Mouse (Mus musculus) embryonic stem cell, embryonic (primary cell): ENCODE measurements around the gene Atp2a2.

ENCODE experiments used
- CTCF ChIA-PET, 4 experiments: fragments of 300-600 bp in 2 of 4; fragments of 350-600 bp in 2 of 4; sonication (Branson Sonifier 250); formaldehyde crosslinking; loops; one replicate each; lab custom pipeline; 2022; ENCODE audit warnings: inconsistent platforms in 2 of 4; lab: Charles Lee
- POLR2A ChIA-PET, 4 experiments: fragments of 300-600 bp in 2 of 4; fragments of 350-600 bp in 2 of 4; sonication (Branson Sonifier 250); formaldehyde crosslinking; loops; one replicate each; lab custom pipeline; 2022; ENCODE audit warnings: antibody characterized with exemption in 4 of 4, inconsistent platforms in 1 of 4; lab: Charles Lee

Gene Atp2a2

DNA sequence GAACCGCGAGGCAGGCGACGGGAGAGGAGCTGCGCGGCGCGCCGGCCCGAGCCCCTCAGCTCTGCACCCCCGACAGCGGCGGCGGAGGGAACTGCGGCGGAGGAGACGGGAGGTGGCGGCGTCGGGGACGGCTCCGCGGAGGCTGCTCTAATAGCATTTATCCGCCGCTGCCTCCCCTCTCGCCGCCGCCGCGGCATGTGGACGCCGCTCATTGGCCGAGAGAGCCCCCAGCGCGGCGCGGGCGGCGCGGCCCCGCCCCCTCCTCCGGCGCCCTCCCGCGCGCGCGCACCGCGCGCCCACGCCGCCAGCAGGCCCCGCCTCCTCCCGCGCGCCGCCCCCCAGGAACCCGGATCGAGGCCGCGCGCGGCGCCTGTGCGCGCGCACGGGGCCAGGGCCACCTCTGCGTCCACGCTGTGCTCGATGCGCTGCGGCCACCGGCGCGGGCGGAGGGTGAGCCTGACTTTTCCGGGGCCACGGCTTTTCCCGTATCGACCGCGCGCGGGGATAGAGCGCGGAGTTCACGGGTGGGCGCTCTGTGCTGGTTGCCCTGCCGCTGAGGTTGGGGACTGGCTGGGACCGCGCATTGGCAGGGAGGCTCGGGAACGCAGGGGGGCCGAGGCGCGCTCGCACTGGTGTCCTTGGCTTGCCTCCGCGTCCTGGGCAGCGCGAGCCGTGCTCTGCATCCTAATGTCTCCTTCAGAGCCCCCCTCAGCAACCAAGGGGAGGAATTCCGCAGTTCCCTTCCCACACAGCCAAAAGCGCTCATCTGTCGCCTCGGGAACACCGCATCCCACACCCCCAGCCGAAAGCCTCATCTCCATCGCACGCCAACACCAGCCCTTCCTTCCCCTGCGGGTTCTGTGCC lies at the start of gene Atp2a2:
Gene Atp2a2, minus strand, starts transcription at position 149 of the 865 bp plus-strand sequence.
- ChIA-PET POLR2A (interaction anchor here (0.6 to 26.5 kb wide), 42 partner anchors 8 to 370 kb away, joined by 3 to 757 read pairs (median 4); partner anchors contain the start of genes Rad9b (in 2 of the 4), Vps29 (in 2 of the 4) and P2rx4 (in 1 of the 4)), CTCF (interaction anchor here in 3 of 4 experiments (0.6 to 0.9 kb wide), 4 partner anchors 13 to 559 kb away, joined by 3 to 11 read pairs (median 6); no protein-coding TSS in a partner anchor)

DNA sequence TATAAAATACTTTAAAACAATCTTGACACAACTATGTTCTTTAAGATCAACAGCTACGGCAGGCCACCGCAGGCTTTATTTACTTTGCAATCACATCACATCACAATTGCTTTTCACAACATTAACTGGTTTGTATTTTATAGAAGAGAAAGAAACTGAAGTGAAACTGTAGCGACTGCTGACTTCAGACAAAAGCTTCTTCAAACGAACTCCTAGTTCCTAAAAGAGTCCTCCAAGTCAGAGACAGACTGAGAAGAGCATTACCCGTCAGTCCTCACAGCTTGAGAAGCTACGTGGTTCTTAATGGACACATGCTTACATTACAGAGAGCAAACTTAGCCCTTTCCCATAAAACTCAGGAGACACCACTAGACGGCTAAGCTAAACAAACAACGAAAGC lies 48.4 kb upstream of the Atp2a2 start:
- POLR2A ChIA-PET, result interaction anchor here in 1 of 4 experiments (0.6 to 1.2 kb wide), 3 partner anchors 9 to 46 kb away, joined by 3 to 6 read pairs (median 4); no protein-coding TSS in a partner anchor

DNA sequence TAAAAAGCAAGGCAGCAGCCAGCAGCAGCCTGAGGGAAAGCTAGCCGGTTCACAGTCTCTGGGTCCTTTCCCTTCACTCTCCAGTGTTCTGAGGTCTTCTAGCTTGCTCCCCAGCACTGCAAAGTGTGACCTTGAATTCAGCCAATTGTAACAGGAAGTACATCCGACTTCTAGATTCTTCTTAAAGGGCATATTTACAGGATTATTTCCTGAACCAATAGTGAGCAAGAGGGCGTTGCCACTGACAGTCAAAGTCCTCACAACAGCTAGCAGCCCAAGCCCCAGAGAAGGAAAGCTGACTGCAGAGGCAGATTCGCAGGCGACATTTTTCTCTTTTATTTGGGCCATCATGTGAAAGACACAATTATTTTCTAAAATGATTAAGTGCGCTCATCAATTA lies 46.6 kb upstream of the Atp2a2 start:
- ChIA-PET POLR2A (interaction anchor here in 3 of 4 experiments (0.9 to 1.3 kb wide), 9 partner anchors 9 to 133 kb away, joined by 3 to 4 read pairs (median 3); no protein-coding TSS in a partner anchor), CTCF (interaction anchor here in 3 of 4 experiments (0.6 to 1.9 kb wide), 6 partner anchors 8 to 322 kb away, joined by 3 to 7 read pairs (median 4); no protein-coding TSS in a partner anchor)

More for the DNA sequence above, 48.4 kb upstream of the Atp2a2 start:
- CTCF ChIA-PET, result interaction anchor here in 3 of 4 experiments (0.6 to 1.5 kb wide), 4 partner anchors 25 to 384 kb away, joined by 3 to 7 read pairs (median 4); no protein-coding TSS in a partner anchor

DNA sequence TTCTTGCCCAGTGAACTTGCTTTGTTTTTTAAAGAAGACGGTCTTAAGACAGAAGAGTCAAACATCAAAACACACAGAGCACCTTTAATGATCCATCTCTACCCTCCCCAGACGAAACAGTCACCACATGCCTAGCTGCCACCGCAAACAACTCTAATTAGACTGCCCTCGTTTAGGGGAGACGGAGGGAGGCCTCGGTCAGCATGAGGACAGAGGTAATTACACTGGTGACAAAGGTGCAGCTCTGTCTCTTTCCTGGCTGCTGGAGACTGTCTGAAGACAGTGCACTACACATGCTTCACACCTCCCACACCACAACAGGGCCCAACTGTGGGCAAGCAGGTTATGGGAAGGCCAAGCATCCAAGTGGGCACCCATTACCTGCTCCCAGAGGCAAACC lies 45.8 kb upstream of the Atp2a2 start:
- ChIA-PET CTCF (interaction anchor here in 3 of 4 experiments (0.5 to 1.9 kb wide), 16 partner anchors 9 to 1171 kb away, joined by 3 to 7 read pairs (median 3); partner anchors contain the start of gene Orai1 (in 1 of the 3)), POLR2A (interaction anchor here in 3 of 4 experiments (0.7 to 1.5 kb wide), 12 partner anchors 10 to 404 kb away, joined by 3 to 5 read pairs (median 3); no protein-coding TSS in a partner anchor)

DNA sequence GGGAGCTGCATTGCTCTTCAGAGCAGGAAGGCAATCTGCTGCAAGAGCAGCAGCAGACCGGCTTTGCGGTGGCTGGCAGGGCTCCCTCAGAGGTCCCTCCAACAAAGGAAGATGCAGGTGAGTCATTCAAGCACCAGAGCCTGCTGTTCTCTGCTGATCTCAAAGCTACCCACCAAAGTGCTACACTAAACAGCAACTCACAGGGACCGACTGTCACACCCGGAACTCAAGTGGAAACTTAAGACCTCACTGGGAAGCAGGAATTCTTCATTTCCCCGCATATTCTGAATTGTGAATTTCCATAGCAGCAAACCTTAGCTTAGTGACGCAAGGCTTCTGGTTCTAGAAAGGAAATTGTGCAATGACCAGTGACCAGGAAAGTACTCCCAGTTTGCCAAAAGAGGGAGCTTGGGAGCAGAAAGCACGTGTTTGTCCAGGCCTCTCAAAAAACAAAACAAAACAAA lies 45.3 kb upstream of the Atp2a2 start:
- ChIA-PET CTCF (interaction anchor here in 3 of 4 experiments (0.5 to 1.9 kb wide), 17 partner anchors 9 to 1171 kb away, joined by 3 to 7 read pairs (median 3); partner anchors contain the start of gene Orai1 (in 1 of the 3)), POLR2A (interaction anchor here in 3 of 4 experiments (0.7 to 1.5 kb wide), 11 partner anchors 10 to 405 kb away, joined by 3 to 5 read pairs (median 3); no protein-coding TSS in a partner anchor)

DNA sequence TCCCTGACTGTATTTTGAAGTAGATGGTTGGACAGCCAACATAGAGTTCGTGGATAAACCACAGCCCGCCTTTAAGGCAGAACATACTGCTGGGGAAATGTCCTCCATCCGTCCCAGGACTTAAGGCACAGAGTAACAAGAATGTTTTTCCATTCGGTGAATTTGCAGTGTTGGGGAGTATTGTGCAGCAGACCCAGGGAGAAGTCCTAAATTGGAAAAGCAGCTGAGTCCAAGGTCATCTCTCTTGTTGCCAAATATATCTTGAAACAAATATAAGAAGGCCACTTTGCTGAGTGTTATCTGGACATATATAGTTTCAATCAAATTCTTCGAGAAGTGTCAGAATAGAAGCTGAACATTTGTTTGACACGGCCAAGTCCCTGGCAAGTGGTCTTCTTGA lies 41.4 kb upstream of the Atp2a2 start:
- CTCF ChIA-PET, result interaction anchor here in 1 of 4 experiments (0.8 kb wide), 1 partner anchor 104 kb away, joined by 3 read pairs; no protein-coding TSS in a partner anchor
- POLR2A ChIA-PET, result interaction anchor here in 2 of 4 experiments (1.0 to 3.2 kb wide), 4 partner anchors 18 to 146 kb away, joined by 3 to 10 read pairs (median 4); no protein-coding TSS in a partner anchor

DNA sequence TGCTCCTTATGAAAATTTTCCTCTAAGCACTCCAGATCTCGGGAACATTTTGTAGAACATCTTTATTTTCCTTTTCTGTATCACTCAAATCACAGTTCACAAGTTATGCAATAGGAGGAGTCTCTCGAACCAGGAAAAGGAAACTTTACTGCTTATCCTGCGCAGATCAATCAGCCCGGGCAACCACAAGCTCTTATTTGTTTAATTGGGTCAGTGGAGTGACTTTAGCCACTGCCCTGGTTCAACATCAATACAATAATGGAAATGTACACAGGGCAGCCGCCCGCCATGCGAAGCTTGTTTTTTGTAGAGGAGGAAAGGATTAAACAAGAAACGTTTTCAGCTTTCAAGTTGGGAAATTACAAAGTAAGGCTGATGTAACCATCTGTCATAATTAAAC lies 39.8 kb upstream of the Atp2a2 start:
- POLR2A ChIA-PET, result interaction anchor here in 2 of 4 experiments (0.7 to 1.3 kb wide), 3 partner anchors 14 to 54 kb away, joined by 3 to 4 read pairs (median 4); no protein-coding TSS in a partner anchor
- CTCF ChIA-PET, result interaction anchor here in 1 of 4 experiments (0.6 kb wide), 1 partner anchor 396 kb away, joined by 4 read pairs; no protein-coding TSS in a partner anchor

DNA sequence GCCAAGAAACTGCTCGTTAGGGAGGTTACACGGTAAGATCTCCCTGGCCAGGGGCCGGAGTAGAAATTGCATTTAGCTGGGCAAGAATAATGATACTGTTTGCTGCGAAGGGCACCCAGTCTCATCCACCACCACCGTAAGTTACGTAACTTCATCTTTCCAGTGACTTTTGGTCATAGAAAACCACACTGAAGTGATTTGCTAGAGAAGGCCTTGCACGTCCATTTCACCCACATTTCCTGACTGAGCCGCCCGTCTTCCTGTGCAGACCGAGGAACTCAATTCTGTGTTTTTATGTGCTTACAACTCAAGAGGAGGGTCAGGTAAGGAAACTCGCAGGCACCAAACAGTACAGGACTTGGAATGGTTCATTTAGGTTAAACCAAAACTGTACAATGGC lies 36.1 kb upstream of the Atp2a2 start:
- ChIA-PET CTCF (interaction anchor here in 3 of 4 experiments (0.7 to 1.2 kb wide), 3 partner anchors 9 to 193 kb away, joined by 3 to 4 read pairs (median 3); no protein-coding TSS in a partner anchor), POLR2A (interaction anchor here in 1 of 4 experiments (0.5 kb wide), 1 partner anchor 74 kb away, joined by 3 read pairs; no protein-coding TSS in a partner anchor)

DNA sequence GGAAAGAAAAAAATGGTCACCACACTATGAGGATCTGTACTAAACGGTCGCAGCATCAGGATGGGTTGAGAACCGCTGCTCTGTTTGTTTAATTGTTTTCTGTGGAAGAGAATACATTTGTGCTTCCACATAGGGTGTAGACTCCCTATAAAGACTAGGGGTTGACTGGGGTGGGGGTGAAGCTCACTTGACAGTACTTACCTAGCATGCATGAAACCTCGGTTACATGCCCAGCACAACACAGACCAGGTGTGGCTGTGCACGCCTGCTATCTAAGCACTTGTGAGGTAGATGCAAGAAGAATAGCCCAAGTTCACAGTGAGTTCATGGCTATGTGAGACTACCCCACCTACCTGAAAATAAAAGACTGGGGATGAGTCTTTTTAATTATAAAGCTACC lies 35.6 kb upstream of the Atp2a2 start:
- CTCF ChIA-PET, result interaction anchor here in 2 of 4 experiments (1.1 to 1.2 kb wide), 2 partner anchors 10 to 194 kb away, joined by 3 to 4 read pairs; no protein-coding TSS in a partner anchor
- POLR2A ChIA-PET, result interaction anchor here in 1 of 4 experiments (0.5 kb wide), 1 partner anchor 74 kb away, joined by 3 read pairs; no protein-coding TSS in a partner anchor

DNA sequence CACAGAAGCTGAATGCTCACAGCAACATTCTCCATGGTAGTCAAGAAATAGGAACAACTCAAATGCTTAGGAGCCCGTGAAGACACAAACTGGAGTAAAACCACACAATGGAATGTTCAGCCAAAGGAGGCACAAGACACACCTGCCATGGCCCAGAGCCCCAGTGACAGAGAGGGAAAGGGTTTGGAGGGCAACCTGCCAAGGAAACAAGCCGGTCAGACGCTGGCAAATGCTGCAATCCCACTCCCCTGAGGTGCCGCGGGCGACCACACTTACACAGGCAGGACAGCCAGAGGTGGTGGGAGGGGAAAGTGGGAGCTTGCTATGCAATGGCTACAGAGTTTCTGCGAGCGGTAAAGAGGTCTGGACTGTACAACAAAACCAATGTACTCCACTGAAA lies 31.9 kb upstream of the Atp2a2 start:
- CTCF ChIA-PET, result no interaction called here
- POLR2A ChIA-PET, result interaction anchor here in 3 of 4 experiments (0.6 to 0.7 kb wide), 3 partner anchors 53 to 72 kb away, joined by 3 read pairs; no protein-coding TSS in a partner anchor

DNA sequence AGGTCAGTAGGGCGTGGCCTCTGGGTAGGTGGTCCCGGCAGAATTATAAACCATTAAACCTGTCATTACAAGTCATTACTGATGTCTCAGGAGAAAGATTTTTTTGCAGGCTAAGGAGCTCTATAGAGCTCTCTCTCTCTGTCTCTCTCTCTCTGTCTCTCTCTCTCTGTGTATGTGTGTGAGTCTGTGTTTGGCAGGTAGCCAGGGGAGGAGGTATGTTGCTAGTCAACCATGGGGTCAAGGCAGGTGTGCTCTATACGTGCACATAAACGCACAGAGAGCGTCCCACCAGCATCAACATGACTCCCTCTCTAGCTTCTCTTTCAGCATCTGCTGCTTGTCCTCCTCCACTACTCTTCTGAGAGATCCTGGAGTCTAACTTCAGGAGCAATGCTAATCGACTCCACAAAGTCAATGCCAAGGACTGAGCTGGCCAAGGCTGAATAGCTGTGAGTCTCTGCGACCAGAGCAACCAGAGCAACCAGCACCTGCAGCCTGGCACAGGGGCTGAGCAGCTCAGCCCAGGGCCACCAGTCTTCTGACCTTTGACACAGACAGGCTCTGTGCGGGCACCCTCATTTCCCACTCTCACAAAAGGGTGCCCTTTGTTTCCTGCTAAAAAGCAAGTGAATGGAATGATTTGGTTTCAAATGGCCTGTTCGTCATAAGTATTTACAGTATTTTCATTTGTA lies 28.0 kb upstream of the Atp2a2 start:
- POLR2A ChIA-PET, result interaction anchor here (0.6 to 2.5 kb wide), 7 partner anchors 18 to 391 kb away, joined by 3 to 8 read pairs (median 3); no protein-coding TSS in a partner anchor
- CTCF ChIA-PET, result interaction anchor here in 1 of 4 experiments (0.8 kb wide), 1 partner anchor 117 kb away, joined by 3 read pairs; no protein-coding TSS in a partner anchor

DNA sequence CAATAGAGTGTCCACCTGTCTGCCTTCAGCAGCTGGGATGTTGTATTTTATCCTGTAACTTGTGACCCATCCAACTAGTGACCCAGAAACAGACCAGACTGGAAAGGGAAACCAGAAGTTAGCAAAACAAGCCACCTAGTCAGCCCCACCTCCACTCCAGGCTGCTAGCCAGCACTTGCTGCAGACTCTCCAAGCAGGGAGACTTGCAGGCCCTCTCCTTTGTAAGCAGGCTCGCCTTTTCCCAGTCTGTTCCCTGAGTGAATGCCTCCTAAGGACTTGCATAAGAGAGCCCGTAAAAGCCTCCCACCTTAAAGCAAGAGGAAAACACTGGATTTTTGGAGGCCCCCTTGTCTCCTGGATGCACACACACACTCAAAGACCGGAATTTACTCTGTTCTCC lies 27.3 kb upstream of the Atp2a2 start:
- ChIA-PET POLR2A (interaction anchor here in 2 of 4 experiments (0.8 to 2.5 kb wide), 2 partner anchors 19 to 144 kb away, joined by 3 to 8 read pairs; no protein-coding TSS in a partner anchor), CTCF (no interaction called here)

DNA sequence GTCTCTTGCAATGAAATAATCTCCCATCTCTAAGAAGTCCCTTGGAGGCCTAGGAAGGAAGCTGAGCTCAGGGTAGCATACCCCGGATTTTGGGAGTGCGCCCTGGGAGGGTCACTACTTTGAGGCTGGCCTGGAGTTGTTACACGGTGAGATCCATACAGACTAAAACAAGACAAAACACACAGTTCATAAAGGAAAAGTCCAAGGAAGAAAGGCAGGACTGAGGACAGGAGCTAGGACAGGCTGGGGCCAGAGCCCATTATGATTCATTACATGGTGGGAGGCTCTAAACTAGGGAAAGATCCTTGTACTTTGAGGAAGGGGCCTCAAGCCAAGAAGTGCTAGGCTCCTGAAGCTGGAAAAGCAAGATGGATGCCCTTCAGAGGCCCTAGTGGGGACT lies 26.6 kb upstream of the Atp2a2 start:
- CTCF ChIA-PET, result no interaction called here
- POLR2A ChIA-PET, result interaction anchor here in 2 of 4 experiments (0.6 to 2.5 kb wide), 4 partner anchors 13 to 723 kb away, joined by 3 to 8 read pairs (median 4); no protein-coding TSS in a partner anchor

DNA sequence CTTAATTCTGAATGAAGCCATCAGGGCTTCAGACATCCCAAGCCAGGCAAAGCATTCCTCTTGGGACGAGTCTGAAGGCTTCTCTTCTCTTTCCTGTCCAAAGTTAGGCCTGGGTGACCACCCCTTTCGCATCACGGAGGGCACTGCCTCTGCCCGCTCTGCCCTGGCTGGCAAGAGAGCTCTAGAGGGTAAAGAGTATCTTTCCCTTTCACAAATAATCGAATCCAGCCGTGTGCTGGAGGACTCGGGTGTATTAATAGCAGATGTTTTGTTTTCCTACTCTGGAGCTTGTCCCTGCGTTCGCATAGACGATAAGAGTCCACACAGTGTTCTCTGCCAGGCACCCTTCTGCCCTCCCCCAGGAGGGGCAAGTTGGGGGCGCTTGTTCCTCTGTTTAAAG lies 25.7 kb upstream of the Atp2a2 start:
- ChIA-PET POLR2A (interaction anchor here in 2 of 4 experiments (0.6 to 3.6 kb wide), 5 partner anchors 10 to 88 kb away, joined by 3 to 19 read pairs (median 3); no protein-coding TSS in a partner anchor), CTCF (no interaction called here)

DNA sequence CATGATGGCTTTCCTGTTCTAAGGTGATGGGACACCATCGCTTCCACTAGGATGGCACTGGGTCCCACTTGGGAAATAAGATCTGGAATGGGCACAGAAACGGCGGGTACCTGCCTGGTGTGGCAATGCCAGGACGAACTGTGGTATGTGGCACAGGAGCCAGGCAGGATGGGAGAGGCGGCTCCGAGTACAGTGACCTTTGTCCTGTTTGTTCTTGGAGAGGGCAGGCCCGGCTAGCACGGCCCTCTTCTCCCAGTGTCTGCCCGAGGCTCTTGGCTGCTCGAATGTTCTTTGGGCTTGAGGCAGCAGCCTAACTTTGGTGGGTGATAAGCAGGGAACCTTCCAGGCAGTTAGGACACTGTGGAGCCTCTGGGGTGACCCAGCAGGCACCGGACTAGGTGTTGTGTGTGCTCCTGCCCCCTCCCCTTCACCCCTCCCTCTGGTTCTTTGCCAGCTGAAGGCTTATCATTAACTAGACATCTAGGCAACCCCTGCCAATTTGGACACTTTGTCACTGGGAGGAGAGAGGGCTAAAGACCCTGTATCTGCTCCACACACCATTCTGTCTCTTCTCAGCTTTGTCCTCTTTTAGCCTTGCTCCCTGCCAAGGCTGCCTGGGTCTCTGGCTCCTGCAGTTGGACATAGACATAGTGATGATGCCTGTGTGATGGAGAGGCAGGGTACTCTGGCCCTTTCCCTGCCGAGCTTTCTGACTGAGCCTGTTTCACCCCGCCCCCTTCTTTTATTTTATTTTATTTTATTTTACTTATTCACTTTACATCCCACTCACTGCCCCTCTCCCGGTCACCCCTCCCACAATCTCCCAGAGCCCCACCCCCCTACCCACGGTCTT lies 25.1 kb upstream of the Atp2a2 start:
- POLR2A ChIA-PET, result interaction anchor here in 2 of 4 experiments (0.5 to 3.6 kb wide), 5 partner anchors 10 to 697 kb away, joined by 3 to 19 read pairs (median 10); no protein-coding TSS in a partner anchor
- CTCF ChIA-PET, result no interaction called here

DNA sequence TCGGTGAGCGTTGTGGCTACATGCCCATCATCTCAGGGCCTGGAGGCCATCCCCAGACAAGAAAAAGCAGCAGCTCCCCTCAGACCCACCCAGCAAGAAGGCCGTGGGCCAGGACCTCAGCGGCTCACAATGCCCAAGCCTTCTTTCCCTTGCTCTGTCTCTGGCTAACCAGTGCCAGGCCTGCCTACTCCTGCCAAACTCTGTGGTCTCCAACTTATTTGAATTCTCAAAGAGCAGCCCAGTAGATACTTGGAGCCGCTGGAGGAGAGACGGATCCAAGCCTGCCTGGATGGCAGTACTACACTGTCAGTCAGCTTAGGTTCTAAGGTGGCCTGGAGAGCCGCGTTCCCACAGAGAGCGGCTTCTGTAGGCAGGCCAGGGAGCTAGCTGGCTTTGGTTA lies 24.4 kb upstream of the Atp2a2 start:
- ChIA-PET POLR2A (interaction anchor here in 3 of 4 experiments (0.6 to 3.6 kb wide), 9 partner anchors 9 to 123 kb away, joined by 3 to 19 read pairs (median 5); no protein-coding TSS in a partner anchor), CTCF (interaction anchor here in 2 of 4 experiments (0.9 to 1.2 kb wide), 2 partner anchors 73 to 446 kb away, joined by 3 read pairs; no protein-coding TSS in a partner anchor)
